ENCODE assay signal across 17 mouse cellular contexts in genomic region chr1:90277486-90278255, GRCm38 (mm10).
A peak's percentile ranks its signal among the peaks of the same experiment; 100 is the strongest.
DNase-seq lines count a peak whose midpoint lies in the region; ATAC-seq and TF ChIP-seq lines count a peak whose summit lies in the region.
"Had no signal": no experiment of that assay in that cellular context is flagged by ENCODE, and none has a peak within 500 bp of the region (broad histone marks: within the 10 kb centered on the region; RNA-seq: fewer than 3 reads in every experiment).

No protein-coding gene starts in this region.

- H3K36me3 ChIP-seq in liver, embryonic 13.5 days, result no peaks in the 10 kb centered on the region
- H3K36me3 ChIP-seq in liver, postnatal 0 days (replicated peaks; ENCODE audit: insufficient read depth, low read length), result no peaks in the 10 kb centered on the region
- H3K36me3 ChIP-seq: G1E; kidney, embryonic 15.5 days had no signal

- peak overlapping the region; percentile 90 for H3K27ac ChIP-seq in liver, embryonic 13.5 days
- H3K27ac ChIP-seq in liver, postnatal 0 days (ENCODE audit: low read depth), result no peak overlapping the region
- 0 out of 2 replicates have a peak overlapping the region, but pooled peaks have one; percentile 27 for H3K27ac ChIP-seq in brown adipose tissue, adult 24 weeks (replicated peaks; ENCODE audit: low read depth, low read length)
- H3K27ac ChIP-seq: hindbrain, embryonic 14.5 days; kidney, embryonic 15.5 days had no signal

- no peak for ATAC-seq in liver, embryonic 13.5 days (ENCODE audit: low read depth)
- no peak for ATAC-seq in liver, postnatal 0 days
- ATAC-seq: CD4-positive, CD25-positive, alpha-beta regulatory T cell, adult 4 months; forebrain, embryonic 14.5 days; intestine, embryonic 16.5 days had no signal

- H3K9me3 ChIP-seq in liver, embryonic 13.5 days (replicated peaks), result no peaks in the 10 kb centered on the region
- H3K9me3 ChIP-seq in liver, postnatal 0 days (ENCODE audit: low read length), result no peaks in the 10 kb centered on the region; the same call in 1 of the 2 replicates
- H3K9me3 ChIP-seq: kidney, embryonic 15.5 days had no signal

- DNase-seq in cerebellum, postnatal 10 days, result peak; percentile 59 to 69
- DNase-seq in cerebellum, adult 9-11 months, result no peak
- no peak for DNase-seq in liver, embryonic 13.5 days
- no peak for DNase-seq in liver, postnatal 0 days
- DNase-seq in lung, postnatal 10 days, result peak; percentile 39
- DNase-seq in cerebellum, adult 11-12 months, result no peak
- no peak for DNase-seq in embryo, embryonic 11 days
- DNase-seq: layer of hippocampus, postnatal 36 days; lung, embryonic 14.5 days; thymus, postnatal 4 days had no signal

- no peak for TF ChIP-seq CTCF in liver, postnatal 0 days (IDR thresholded peaks at IDR 0.05; ENCODE audit: low read depth)

- no peaks in the 10 kb centered on the region for H3K27me3 ChIP-seq in liver, embryonic 13.5 days
- no peaks in the 10 kb centered on the region for H3K27me3 ChIP-seq in liver, postnatal 0 days (ENCODE audit: insufficient read depth, low read length)

- TF ChIP-seq EP300 in liver, postnatal 0 days (IDR thresholded peaks at IDR 0.05; ENCODE audit: low read depth), result no peak

- H3K4me2 ChIP-seq in liver, embryonic 13.5 days, result no peak overlapping the region
- no peak overlapping the region for H3K4me2 ChIP-seq in liver, postnatal 0 days (ENCODE audit: low read depth, low read length)
- H3K4me2 ChIP-seq: hindbrain, embryonic 14.5 days; kidney, embryonic 15.5 days; lung, embryonic 14.5 days had no signal

- no peak overlapping the region for H3K4me3 ChIP-seq in liver, embryonic 13.5 days (replicated peaks)
- H3K4me3 ChIP-seq in liver, postnatal 0 days (ENCODE audit: low read depth, low read length), result no peak overlapping the region
- no peak overlapping the region for H3K4me3 ChIP-seq in brown adipose tissue, adult 24 weeks (ENCODE audit: insufficient read depth, low read depth, low read length)
- H3K4me3 ChIP-seq: kidney, embryonic 15.5 days had no signal

- peaks cover 72% of the 10 kb centered on the region for H3K4me1 ChIP-seq in liver, embryonic 13.5 days (replicated peaks)
- no peaks in the 10 kb centered on the region for H3K4me1 ChIP-seq in liver, postnatal 0 days (ENCODE audit: insufficient read depth)
- H3K4me1 ChIP-seq in brown adipose tissue, adult 24 weeks (ENCODE audit: control insufficient read depth, insufficient read depth, insufficient read length, low read length), result peaks cover 8% of the 10 kb centered on the region; the same call in 1 of the 2 replicates

- peak overlapping the region; percentile 70 for H3K9ac ChIP-seq in liver, embryonic 13.5 days
- no peak overlapping the region for H3K9ac ChIP-seq in liver, postnatal 0 days (replicated peaks)
- H3K9ac ChIP-seq: hindbrain, embryonic 14.5 days; kidney, embryonic 15.5 days; lung, embryonic 14.5 days had no signal

- WGBS in liver, embryonic 13.5 days (ENCODE audit: insufficient replicate concordance), result 78% methylated on average over 18 of the region's 18 CpGs
- 78% methylated on average over 18 of the region's 18 CpGs for WGBS in liver, postnatal 0 days (ENCODE audit: insufficient replicate concordance)

Comparison
In these comparisons a context has a peak if more than half of its experiments do, and no peak if none do; other contexts are left out.
1. DNase-seq: peak in cerebellum, postnatal 10 days (2 of 2) and lung, postnatal 10 days (single experiment); none in cerebellum, adult 9-11 months (single experiment), liver, embryonic 13.5 days (single experiment), liver, postnatal 0 days (single experiment), cerebellum, adult 11-12 months (single experiment) and embryo, embryonic 11 days (single experiment).